Mouse (Mus musculus): ENCODE results near the gene Meis3.

GRCm38 (mm10) chr7:16161302-16161701, 13.6 kb upstream of the Meis3 start:
- TF ChIP-seq CTCF (IDR thresholded peaks at IDR 0.05; ENCODE audit: insufficient read depth, low read depth, low read length) (no peak), POLR2A (IDR thresholded peaks at IDR 0.05; ENCODE audit: insufficient read depth, low read depth, low read length) (no peak)

Data from olfactory bulb, adult 2 months (tissue).